Mouse (Mus musculus): ENCODE measurements around the gene Samd1. TPM values are rescaled to one million over a fixed set of nuclear protein-coding genes. Genes with fewer than 3 reads are reported as not detected.

The Samd1 gene
- polyA plus RNA-seq, 1 experiment from 2014 or later, result 8.5 TPM

DNA sequence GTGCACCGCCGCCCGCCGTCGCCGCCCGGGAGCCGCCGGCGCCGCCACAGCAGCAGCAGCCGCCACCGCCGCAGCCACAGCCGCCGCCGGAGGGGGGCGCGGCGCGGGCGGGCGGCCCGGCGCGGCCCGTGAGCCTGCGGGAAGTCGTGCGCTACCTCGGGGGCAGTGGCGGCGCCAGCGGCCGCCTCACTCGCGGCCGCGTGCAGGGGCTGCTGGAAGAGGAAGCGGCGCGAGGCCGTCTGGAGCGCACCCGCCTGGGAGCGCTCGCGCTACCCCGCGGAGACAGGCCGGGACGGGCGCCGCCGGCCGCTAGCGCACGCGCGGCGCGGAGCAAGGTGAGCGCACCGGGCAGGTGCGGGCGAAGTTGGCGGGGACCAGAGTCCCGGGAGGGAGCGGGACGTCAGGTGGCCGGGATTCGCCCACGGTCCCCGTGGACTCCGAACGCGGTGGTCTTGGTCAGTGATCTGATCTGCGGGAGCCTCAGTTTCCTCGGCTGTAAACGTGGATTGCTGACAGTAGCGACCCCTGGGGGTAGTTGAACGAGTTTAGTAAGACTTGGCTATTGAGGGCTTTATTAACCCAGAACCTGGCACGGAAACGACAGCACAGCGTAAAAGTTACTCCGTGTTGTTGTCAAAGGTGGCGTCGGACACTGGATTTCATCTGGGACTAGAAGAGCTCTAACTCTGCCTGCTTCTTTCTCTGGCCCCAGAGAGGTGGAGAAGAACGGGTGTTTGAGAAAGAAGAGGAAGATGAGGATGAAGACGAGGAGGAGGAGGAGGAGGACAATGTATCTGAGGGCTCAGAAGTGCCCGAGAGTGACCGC lies 972 bp downstream of the Samd1 start:
- no peak for ATAC-seq (ENCODE audit: insufficient number of reproducible peaks, insufficient read depth, low FRiP score, low read depth)

GRCm38 (mm10) chr8:83999057-83999705 lies 1.7 kb downstream of the Samd1 start:
- peak overlapping the region; percentile 52 to 82 for H3K4me3 ChIP-seq (ENCODE audit: control insufficient read depth in 1 of 2, insufficient read depth in 1 of 2, low read depth in 1 of 2, low read length in 2 of 2)
- peak overlapping the region; percentile 94 for H3K4me2 ChIP-seq (ENCODE audit: low read length)
- WGBS, result 66% methylated on average over 16 of the region's 16 CpGs
- H3K4me1 ChIP-seq (ENCODE audit: control insufficient read depth in 2 of 2, insufficient read depth in 2 of 2, low read length in 2 of 2), result peaks cover 18 to 25% of the 10 kb centered on the region in 2 experiments
- H3K27ac ChIP-seq (replicated peaks in 1 of 2; ENCODE audit: control insufficient read depth in 1 of 2, insufficient read depth in 1 of 2, low read depth in 2 of 2, low read length in 2 of 2), result no peak overlapping the region
- H3K36me3 ChIP-seq (ENCODE audit: control insufficient read depth, insufficient read depth, low read length), result peaks cover 50% of the 10 kb centered on the region
- H3K9me3 ChIP-seq (ENCODE audit: control insufficient read depth, low read length), result no peaks in the 10 kb centered on the region
- H3K27me3 ChIP-seq (ENCODE audit: control insufficient read depth, insufficient read depth, low read length), result no peaks in the 10 kb centered on the region
- peak overlapping the region; percentile 91 for H3K9ac ChIP-seq (ENCODE audit: low read length)
- no peak for ATAC-seq (ENCODE audit: insufficient number of reproducible peaks, insufficient read depth, low FRiP score, low read depth)

More for the DNA sequence above, 972 bp downstream of the Samd1 start:
- Histone ChIP-seq H3K4me1 (ENCODE audit: control insufficient read depth in 2 of 2, insufficient read depth in 2 of 2, low read length in 2 of 2) (peaks cover 15 to 19% of the 10 kb centered on the region in 2 experiments), H3K9me3 (ENCODE audit: control insufficient read depth, low read length) (no peaks in the 10 kb centered on the region), H3K4me3 (ENCODE audit: control insufficient read depth in 1 of 2, insufficient read depth in 1 of 2, low read depth in 1 of 2, low read length in 2 of 2) (peak overlapping the region; percentile 52 to 82), H3K27ac (replicated peaks in 1 of 2; ENCODE audit: control insufficient read depth in 1 of 2, insufficient read depth in 1 of 2, low read depth in 2 of 2, low read length in 2 of 2) (peak overlapping the region; percentile 6 to 95; a peak in 3 of 4 replicates), H3K4me2 (ENCODE audit: low read length) (peak overlapping the region; percentile 94), H3K9ac (ENCODE audit: low read length) (peak overlapping the region; percentile 91), H3K36me3 (ENCODE audit: control insufficient read depth, insufficient read depth, low read length) (peaks cover 57% of the 10 kb centered on the region), H3K27me3 (ENCODE audit: control insufficient read depth, insufficient read depth, low read length) (no peaks in the 10 kb centered on the region)
- 2% methylated on average over 62 of the region's 92 CpGs for WGBS

GRCm38 (mm10) chr8:83999825-84000224 lies 2.4 kb downstream of the Samd1 start:
- Histone ChIP-seq H3K4me1 (ENCODE audit: control insufficient read depth in 2 of 2, insufficient read depth in 2 of 2, low read length in 2 of 2) (peaks cover 18 to 27% of the 10 kb centered on the region in 2 experiments), H3K4me2 (ENCODE audit: low read length) (no peak overlapping the region; the same call in 1 of the 2 replicates), H3K27me3 (ENCODE audit: control insufficient read depth, insufficient read depth, low read length) (no peaks in the 10 kb centered on the region), H3K36me3 (ENCODE audit: control insufficient read depth, insufficient read depth, low read length) (peaks cover 44% of the 10 kb centered on the region), H3K27ac (replicated peaks in 1 of 2; ENCODE audit: control insufficient read depth in 1 of 2, insufficient read depth in 1 of 2, low read depth in 2 of 2, low read length in 2 of 2) (no peak overlapping the region), H3K4me3 (ENCODE audit: control insufficient read depth in 1 of 2, insufficient read depth in 1 of 2, low read depth in 1 of 2, low read length in 2 of 2) (no peak overlapping the region), H3K9ac (ENCODE audit: low read length) (no peak overlapping the region), H3K9me3 (ENCODE audit: control insufficient read depth, low read length) (no peaks in the 10 kb centered on the region)
- no peak for ATAC-seq (ENCODE audit: insufficient number of reproducible peaks, insufficient read depth, low FRiP score, low read depth)
- 100% methylated on average over 2 of the region's 2 CpGs for WGBS

GRCm38 (mm10) chr8:84001281-84002000 lies 4.0 kb downstream of the Samd1 start, which contains the start of gene 1700067K01Rik:
TSS of gene 1700067K01Rik (plus strand) at chr8:84001502.
- peak within 1 kb of the TSS; percentile 32; the same call in 1 of the 2 replicates for H3K9ac ChIP-seq (ENCODE audit: low read length)
- H3K27ac ChIP-seq (replicated peaks in 1 of 2; ENCODE audit: control insufficient read depth in 1 of 2, insufficient read depth in 1 of 2, low read depth in 2 of 2, low read length in 2 of 2), result no peak within 1 kb of the TSS

GRCm38 (mm10) chr8:84002957-84003611 lies 5.6 kb downstream of the Samd1 start:
- no peaks in the 10 kb centered on the region for H3K27me3 ChIP-seq (ENCODE audit: control insufficient read depth, insufficient read depth, low read length)
- WGBS, result 69% methylated on average over 12 of the region's 12 CpGs
- no peaks in the 10 kb centered on the region for H3K9me3 ChIP-seq (ENCODE audit: control insufficient read depth, low read length)
- no peak overlapping the region for H3K4me3 ChIP-seq (ENCODE audit: control insufficient read depth in 1 of 2, insufficient read depth in 1 of 2, low read depth in 1 of 2, low read length in 2 of 2)
- no peak overlapping the region for H3K27ac ChIP-seq (replicated peaks in 1 of 2; ENCODE audit: control insufficient read depth in 1 of 2, insufficient read depth in 1 of 2, low read depth in 2 of 2, low read length in 2 of 2)
- no peak overlapping the region for H3K9ac ChIP-seq (ENCODE audit: low read length)
- peaks cover 35% of the 10 kb centered on the region for H3K36me3 ChIP-seq (ENCODE audit: control insufficient read depth, insufficient read depth, low read length)
- H3K4me2 ChIP-seq (ENCODE audit: low read length), result no peak overlapping the region
- H3K4me1 ChIP-seq (ENCODE audit: control insufficient read depth in 2 of 2, insufficient read depth in 2 of 2, low read length in 2 of 2), result peaks cover 14 to 23% of the 10 kb centered on the region in 2 experiments
- no peak for ATAC-seq (ENCODE audit: insufficient number of reproducible peaks, insufficient read depth, low FRiP score, low read depth)

More at GRCm38 (mm10) chr8:84001281-84002000, 4.0 kb downstream of the Samd1 start, which contains the start of gene 1700067K01Rik:
- H3K4me2 ChIP-seq (ENCODE audit: low read length), result no peak within 1 kb of the TSS; the same call in 1 of the 2 replicates
- H3K36me3 ChIP-seq (ENCODE audit: control insufficient read depth, insufficient read depth, low read length), result peaks cover 35% of the 10 kb centered on the region
- WGBS, result 44% methylated on average over 61 of the region's 61 CpGs
- H3K4me3 ChIP-seq (ENCODE audit: control insufficient read depth in 1 of 2, insufficient read depth in 1 of 2, low read depth in 1 of 2, low read length in 2 of 2), result no peak within 1 kb of the TSS
- no peak for ATAC-seq (ENCODE audit: insufficient number of reproducible peaks, insufficient read depth, low FRiP score, low read depth)
- peaks cover 15 to 24% of the 10 kb centered on the region in 2 experiments for H3K4me1 ChIP-seq (ENCODE audit: control insufficient read depth in 2 of 2, insufficient read depth in 2 of 2, low read length in 2 of 2)
- H3K27me3 ChIP-seq (ENCODE audit: control insufficient read depth, insufficient read depth, low read length), result no peaks in the 10 kb centered on the region
- H3K9me3 ChIP-seq (ENCODE audit: control insufficient read depth, low read length), result no peaks in the 10 kb centered on the region

DNA sequence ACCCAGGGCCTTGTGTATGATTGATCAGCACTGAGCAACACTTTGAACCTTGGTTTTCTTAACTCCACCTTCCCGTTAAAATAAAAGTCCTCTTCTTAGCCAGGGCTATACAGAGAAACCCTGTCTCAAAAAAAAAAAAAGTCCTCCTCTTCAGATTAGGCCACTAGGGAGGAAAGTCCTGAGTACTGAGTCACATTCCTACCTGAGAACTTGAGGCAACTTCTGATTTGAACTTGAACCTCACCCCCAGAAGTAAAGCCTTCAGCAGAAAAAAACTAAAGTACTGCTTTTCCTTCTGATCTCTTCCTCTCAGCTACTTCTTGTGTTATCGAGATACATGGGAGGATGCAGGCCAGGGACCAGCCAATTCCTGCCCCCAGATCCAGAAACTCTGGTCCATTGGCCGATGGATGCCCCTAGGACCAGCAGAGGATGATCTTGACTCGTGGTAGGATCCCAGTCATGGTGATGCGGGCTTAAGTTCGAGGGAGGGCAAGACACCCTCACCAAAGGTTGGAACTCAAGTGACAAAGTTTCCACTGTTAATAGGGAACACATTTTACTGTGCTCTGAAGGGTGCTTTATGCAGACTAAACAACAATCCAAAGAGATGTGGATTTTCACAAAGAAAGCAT lies 6.3 kb downstream of the Samd1 start:
- peak overlapping the region; percentile 80 for H3K9ac ChIP-seq (ENCODE audit: low read length)
- peaks cover 13 to 22% of the 10 kb centered on the region in 2 experiments for H3K4me1 ChIP-seq (ENCODE audit: control insufficient read depth in 2 of 2, insufficient read depth in 2 of 2, low read length in 2 of 2)
- peak overlapping the region in 1 of 2 experiments; percentile 65; a peak in 2 of 4 replicates for H3K4me3 ChIP-seq (ENCODE audit: control insufficient read depth in 1 of 2, insufficient read depth in 1 of 2, low read depth in 1 of 2, low read length in 2 of 2)
- no peaks in the 10 kb centered on the region for H3K9me3 ChIP-seq (ENCODE audit: control insufficient read depth, low read length)
- peak overlapping the region; percentile 88 for H3K4me2 ChIP-seq (ENCODE audit: low read length)
- no peak for ATAC-seq (ENCODE audit: insufficient number of reproducible peaks, insufficient read depth, low FRiP score, low read depth)
- peaks cover 35% of the 10 kb centered on the region for H3K36me3 ChIP-seq (ENCODE audit: control insufficient read depth, insufficient read depth, low read length)
- 76% methylated on average over 6 of the region's 6 CpGs for WGBS
- no peak overlapping the region for H3K27ac ChIP-seq (replicated peaks in 1 of 2; ENCODE audit: control insufficient read depth in 1 of 2, insufficient read depth in 1 of 2, low read depth in 2 of 2, low read length in 2 of 2)
- no peaks in the 10 kb centered on the region for H3K27me3 ChIP-seq (ENCODE audit: control insufficient read depth, insufficient read depth, low read length)
